ENCODE assay signal across 13 mouse cellular contexts in the genomic region with DNA sequence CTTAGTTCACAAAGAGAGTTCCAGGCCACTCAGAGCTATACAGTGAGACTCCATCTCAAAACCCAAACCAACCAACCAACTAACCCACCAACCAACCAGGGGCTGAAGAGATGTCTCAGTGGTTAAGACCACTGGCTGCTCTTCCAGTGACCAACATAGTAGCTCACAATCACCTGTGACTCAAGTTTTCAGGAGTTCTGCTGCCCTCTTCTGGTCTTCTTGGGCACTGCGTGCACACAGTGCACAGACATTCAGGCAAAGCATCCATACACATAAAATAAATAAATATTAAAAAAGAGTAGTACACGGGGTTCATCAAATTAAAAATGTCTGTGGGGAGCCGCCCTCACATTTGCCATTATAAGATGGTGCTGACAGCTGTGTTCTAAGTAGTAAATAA. TPM values are rescaled to one million over a fixed set of nuclear protein-coding genes. Genes with fewer than 3 reads are reported as not detected.
A peak's percentile ranks its signal among the peaks of the same experiment; 100 is the strongest.
DNase-seq lines count a peak whose midpoint lies in the region; ATAC-seq and TF ChIP-seq lines count a peak whose summit lies in the region.
"Had no signal": no experiment of that assay in that cellular context is flagged by ENCODE, and none has a peak within 500 bp of the region (broad histone marks: within the 10 kb centered on the region; RNA-seq: fewer than 3 reads in every experiment).

No protein-coding gene starts in this region.

- H3K4me1 ChIP-seq in embryonic facial prominence, embryonic 11.5 days (ENCODE audit: control insufficient read depth, insufficient read depth, low read length), result no peaks in the 10 kb centered on the region
- H3K4me1 ChIP-seq in embryonic facial prominence, embryonic 10.5 days, result no peaks in the 10 kb centered on the region
- no peaks in the 10 kb centered on the region for H3K4me1 ChIP-seq in liver, postnatal 0 days (ENCODE audit: insufficient read depth)
- H3K4me1 ChIP-seq in liver, embryonic 12.5 days, result no peaks in the 10 kb centered on the region
- H3K4me1 ChIP-seq in E14TG2a.4 (replicated peaks; ENCODE audit: low read depth, low read length), result no peaks in the 10 kb centered on the region
- H3K4me1 ChIP-seq in hindbrain, embryonic 16.5 days (ENCODE audit: control insufficient read depth, insufficient read depth, low read depth, low read length), result no peaks in the 10 kb centered on the region
- H3K4me1 ChIP-seq: limb, embryonic 15.5 days had no signal

- peak; percentile 44 for TF ChIP-seq CTCF in liver, postnatal 0 days (IDR thresholded peaks at IDR 0.05; ENCODE audit: low read depth)
- TF ChIP-seq CTCF in E14TG2a.4 (conservative IDR thresholded peaks at IDR 0.05; ENCODE audit: low read length), result peak; percentile 25; the same call in 1 of the 2 replicates

- ATAC-seq in embryonic facial prominence, embryonic 11.5 days (replicated peaks; ENCODE audit: insufficient number of reproducible peaks, low FRiP score, low TSS enrichment, low read depth), result no peak
- no peak for ATAC-seq in liver, postnatal 0 days
- no peak for ATAC-seq in liver, embryonic 12.5 days
- no peak for ATAC-seq in hindbrain, embryonic 16.5 days

- H3K27ac ChIP-seq in embryonic facial prominence, embryonic 11.5 days (replicated peaks; ENCODE audit: low read depth, low read length), result no peak overlapping the region
- H3K27ac ChIP-seq in embryonic facial prominence, embryonic 10.5 days (replicated peaks), result no peak overlapping the region
- no peak overlapping the region for H3K27ac ChIP-seq in liver, postnatal 0 days (ENCODE audit: low read depth)
- H3K27ac ChIP-seq in liver, embryonic 12.5 days, result no peak overlapping the region
- no peak overlapping the region for H3K27ac ChIP-seq in hindbrain, embryonic 16.5 days (ENCODE audit: low read depth, low read length)
- H3K27ac ChIP-seq: limb, embryonic 15.5 days had no signal

- H3K4me3 ChIP-seq in embryonic facial prominence, embryonic 11.5 days (ENCODE audit: low read depth, low read length), result no peak overlapping the region
- no peak overlapping the region for H3K4me3 ChIP-seq in embryonic facial prominence, embryonic 10.5 days
- no peak overlapping the region for H3K4me3 ChIP-seq in liver, postnatal 0 days (ENCODE audit: low read depth, low read length)
- H3K4me3 ChIP-seq in liver, embryonic 12.5 days, result no peak overlapping the region
- H3K4me3 ChIP-seq in E14TG2a.4 (replicated peaks; ENCODE audit: low read length), result no peak overlapping the region
- no peak overlapping the region for H3K4me3 ChIP-seq in hindbrain, embryonic 16.5 days (ENCODE audit: low read length)
- H3K4me3 ChIP-seq: limb, embryonic 15.5 days; myocyte had no signal

- H3K4me2 ChIP-seq in embryonic facial prominence, embryonic 11.5 days (ENCODE audit: low read depth, low read length), result no peak overlapping the region
- H3K4me2 ChIP-seq in liver, postnatal 0 days (ENCODE audit: low read depth, low read length), result no peak overlapping the region
- no peak overlapping the region for H3K4me2 ChIP-seq in liver, embryonic 12.5 days
- no peak overlapping the region for H3K4me2 ChIP-seq in hindbrain, embryonic 16.5 days (ENCODE audit: low read length)
- H3K4me2 ChIP-seq: limb, embryonic 15.5 days had no signal

- peak; percentile 13 for DNase-seq in embryonic facial prominence, embryonic 11.5 days (ENCODE audit: low spot score)
- DNase-seq in embryonic facial prominence, embryonic 10.5 days (ENCODE audit: low spot score), result no peak
- no peak for DNase-seq in liver, postnatal 0 days
- DNase-seq in naive thymus-derived CD4-positive, alpha-beta T cell, adult 2 months (ENCODE audit: low read depth), result peak; percentile 53
- DNase-seq in left cerebral cortex, postnatal 36 days (ENCODE audit: low spot score in 2 of 2), result no peak
- DNase-seq: cerebellum, postnatal 36 days had no signal

- no peaks in the 10 kb centered on the region for H3K9me3 ChIP-seq in embryonic facial prominence, embryonic 11.5 days (replicated peaks; ENCODE audit: control insufficient read depth, low read length)
- peaks cover 10% of the 10 kb centered on the region; the same call in 1 of the 2 replicates for H3K9me3 ChIP-seq in embryonic facial prominence, embryonic 10.5 days
- H3K9me3 ChIP-seq in liver, postnatal 0 days (ENCODE audit: low read length), result peaks cover 3% of the 10 kb centered on the region; the same call in 1 of the 2 replicates
- H3K9me3 ChIP-seq in liver, embryonic 12.5 days (replicated peaks), result peaks cover 11% of the 10 kb centered on the region; the same call in 1 of the 2 replicates
- peaks cover 63% of the 10 kb centered on the region for H3K9me3 ChIP-seq in E14TG2a.4 (ENCODE audit: low read length)
- peaks cover 4% of the 10 kb centered on the region; the same call in 1 of the 2 replicates for H3K9me3 ChIP-seq in hindbrain, embryonic 16.5 days (ENCODE audit: control insufficient read depth, low read length)
- H3K9me3 ChIP-seq: limb, embryonic 15.5 days had no signal

- no peaks in the 10 kb centered on the region for H3K27me3 ChIP-seq in embryonic facial prominence, embryonic 11.5 days (ENCODE audit: control insufficient read depth, insufficient read depth, low read length)
- H3K27me3 ChIP-seq in embryonic facial prominence, embryonic 10.5 days (replicated peaks; ENCODE audit: low read depth, poor library complexity, severe bottlenecking), result no peaks in the 10 kb centered on the region
- H3K27me3 ChIP-seq in liver, postnatal 0 days (ENCODE audit: insufficient read depth, low read length), result no peaks in the 10 kb centered on the region
- H3K27me3 ChIP-seq in liver, embryonic 12.5 days (replicated peaks), result no peaks in the 10 kb centered on the region
- no peaks in the 10 kb centered on the region for H3K27me3 ChIP-seq in E14TG2a.4 (ENCODE audit: insufficient read depth, low read length)
- H3K27me3 ChIP-seq in hindbrain, embryonic 16.5 days (replicated peaks; ENCODE audit: control insufficient read depth, insufficient read depth, low read length), result no peaks in the 10 kb centered on the region
- H3K27me3 ChIP-seq: limb, embryonic 15.5 days had no signal

- H3K9ac ChIP-seq in embryonic facial prominence, embryonic 11.5 days (replicated peaks; ENCODE audit: low read length), result no peak overlapping the region
- H3K9ac ChIP-seq in liver, postnatal 0 days (replicated peaks), result no peak overlapping the region
- H3K9ac ChIP-seq in liver, embryonic 12.5 days, result no peak overlapping the region
- H3K9ac ChIP-seq in hindbrain, embryonic 16.5 days (ENCODE audit: low read depth, low read length), result no peak overlapping the region
- H3K9ac ChIP-seq: limb, embryonic 15.5 days had no signal

- WGBS in embryonic facial prominence, embryonic 11.5 days, result 88% methylated on average over 3 of the region's 3 CpGs
- 91% methylated on average over 3 of the region's 3 CpGs for WGBS in embryonic facial prominence, embryonic 10.5 days
- 82% methylated on average over 3 of the region's 3 CpGs for WGBS in liver, postnatal 0 days (ENCODE audit: insufficient replicate concordance)
- 60% methylated on average over 3 of the region's 3 CpGs for WGBS in liver, embryonic 12.5 days (ENCODE audit: insufficient replicate concordance)
- 98% methylated on average over 3 of the region's 3 CpGs for WGBS in hindbrain, embryonic 16.5 days

- no peak for TF ChIP-seq EP300 in liver, postnatal 0 days (IDR thresholded peaks at IDR 0.05; ENCODE audit: low read depth)

- intact Hi-C loops in left cerebral cortex, postnatal 36 days (cut with DNase I), result no loop called here

- no peaks in the 10 kb centered on the region for H3K36me3 ChIP-seq in embryonic facial prominence, embryonic 11.5 days (replicated peaks; ENCODE audit: control insufficient read depth, insufficient read depth, low read depth, low read length)
- H3K36me3 ChIP-seq in embryonic facial prominence, embryonic 10.5 days (replicated peaks), result no peaks in the 10 kb centered on the region
- no peaks in the 10 kb centered on the region for H3K36me3 ChIP-seq in liver, postnatal 0 days (replicated peaks; ENCODE audit: insufficient read depth, low read length)
- H3K36me3 ChIP-seq in liver, embryonic 12.5 days, result no peaks in the 10 kb centered on the region
- peaks cover 9% of the 10 kb centered on the region; the same call in 1 of the 2 replicates for H3K36me3 ChIP-seq in E14TG2a.4 (ENCODE audit: insufficient read depth, low read length)
- H3K36me3 ChIP-seq in hindbrain, embryonic 16.5 days (ENCODE audit: control insufficient read depth, insufficient read depth, low read length), result no peaks in the 10 kb centered on the region
- H3K36me3 ChIP-seq: limb, embryonic 15.5 days had no signal

RNA-seq across cellular contexts. Expression of gene Gm11983, which starts 46.8 kb away (rescaled TPM):
- not detected in 2 replicates for polyA plus RNA-seq in embryonic facial prominence, embryonic 11.5 days (2014; fragmentation: Nextera tagmentation; extraction: Ambion mirVana)
- not detected in 2 replicates for polyA plus RNA-seq in embryonic facial prominence, embryonic 10.5 days (2016; fragmentation: Nextera tagmentation; extraction: Ambion mirVana)
- not detected in 2 replicates for polyA plus RNA-seq in liver, postnatal 0 days (2015; fragmentation: Nextera tagmentation; extraction: Ambion mirVana)
- polyA plus RNA-seq in liver, embryonic 12.5 days (2016; fragmentation: Nextera tagmentation; extraction: Ambion mirVana), result not detected in 2 replicates
- not detected for total RNA-seq in left cerebral cortex, postnatal 36 days (2021)
- polyA plus RNA-seq in hindbrain, embryonic 16.5 days (2015; fragmentation: Nextera tagmentation; extraction: Ambion mirVana), result not detected in 2 replicates
- total RNA-seq: layer of hippocampus, adult 18-20 months had no signal
- polyA plus RNA-seq: heart, embryonic 16.5 days; limb, embryonic 15.5 days; myocyte had no signal

Comparison
In these comparisons a context has a peak if more than half of its experiments do, and no peak if none do; other contexts are left out.
1. DNase-seq: peak in embryonic facial prominence, embryonic 11.5 days (single experiment) and naive thymus-derived CD4-positive, alpha-beta T cell, adult 2 months (single experiment); none in embryonic facial prominence, embryonic 10.5 days (single experiment), liver, postnatal 0 days (single experiment) and left cerebral cortex, postnatal 36 days (0 of 2).